Mouse (Mus musculus) hindbrain, embryonic 14.5 days (tissue): ENCODE measurements at regions not wholly inside any gene's neighbourhood (a gene's known extent, or its start where the extent isn't known, plus 50 kb on each side); places are given as distances from the start of the nearest gene placed in this dataset.

Experiments
- ATAC-seq: fragments of 200-750 bp; cut with Nextera tagmentation; 2 replicates; pipeline ENCODE4 v1.8.0; 2017; ENCODE audit warnings: moderate number of reproducible peaks, mild to moderate bottlenecking, moderate TSS enrichment, moderate library complexity; ENCODE audit not compliant: low FRiP score
- DNase-seq: peaks from one replicate; pipeline ENCODE4 v3.0.0-alpha.2; 2015; ENCODE audit warnings: low spot score
- H3K27ac ChIP-seq: fragments of 300-500 bp; sonication (generic); 2 replicates; pipeline ENCODE4 v1.5.1; 2014; ENCODE audit warnings: mild to moderate bottlenecking, moderate library complexity
- H3K27me3 ChIP-seq: fragments of 300-500 bp; sonication (generic); 2 replicates; pipeline ENCODE4 v1.6.1; 2014; ENCODE audit warnings: mild to moderate bottlenecking, low read length, mixed read lengths; ENCODE audit not compliant: control insufficient read depth, insufficient read depth
- H3K36me3 ChIP-seq: fragments of 300-500 bp; sonication (generic); replicated peaks from 2 replicates; pipeline ENCODE4 v1.6.1; 2014; ENCODE audit not compliant: control insufficient read depth, insufficient read depth
- H3K4me1 ChIP-seq: fragments of 300-500 bp; sonication (generic); replicated peaks from 2 replicates; pipeline ENCODE4 v1.6.1; 2014; ENCODE audit warnings: antibody characterized with exemption, low read length, mixed read lengths; ENCODE audit not compliant: control insufficient read depth, insufficient read depth
- H3K4me2 ChIP-seq: fragments of 300-500 bp; sonication (generic); replicated peaks from 2 replicates; pipeline ENCODE4 v1.6.1; 2014; ENCODE audit warnings: mild to moderate bottlenecking, moderate library complexity
- H3K4me3 ChIP-seq: fragments of 300-500 bp; sonication (generic); replicated peaks from 2 replicates; pipeline ENCODE4 v1.5.1; 2014; ENCODE audit warnings: mild to moderate bottlenecking, low read length
- H3K9ac ChIP-seq: fragments of 300-500 bp; sonication (generic); 2 replicates; pipeline ENCODE4 v1.6.1; 2014
- H3K9me3 ChIP-seq: fragments of 300-500 bp; sonication (generic); 2 replicates; pipeline ENCODE4 v1.6.1; 2016; ENCODE audit warnings: low read length; ENCODE audit not compliant: control insufficient read depth
- WGBS: fragments of 180-500 bp; shearing (Covaris S2); extraction: QIAGEN DNeasy Blood & Tissue Kit; methylation state at CpG from one replicate; pipeline ENCODE4 v1.1.7; 2014; 5-methylcytosine and 5-hydroxymethylcytosine counted together

DNA sequence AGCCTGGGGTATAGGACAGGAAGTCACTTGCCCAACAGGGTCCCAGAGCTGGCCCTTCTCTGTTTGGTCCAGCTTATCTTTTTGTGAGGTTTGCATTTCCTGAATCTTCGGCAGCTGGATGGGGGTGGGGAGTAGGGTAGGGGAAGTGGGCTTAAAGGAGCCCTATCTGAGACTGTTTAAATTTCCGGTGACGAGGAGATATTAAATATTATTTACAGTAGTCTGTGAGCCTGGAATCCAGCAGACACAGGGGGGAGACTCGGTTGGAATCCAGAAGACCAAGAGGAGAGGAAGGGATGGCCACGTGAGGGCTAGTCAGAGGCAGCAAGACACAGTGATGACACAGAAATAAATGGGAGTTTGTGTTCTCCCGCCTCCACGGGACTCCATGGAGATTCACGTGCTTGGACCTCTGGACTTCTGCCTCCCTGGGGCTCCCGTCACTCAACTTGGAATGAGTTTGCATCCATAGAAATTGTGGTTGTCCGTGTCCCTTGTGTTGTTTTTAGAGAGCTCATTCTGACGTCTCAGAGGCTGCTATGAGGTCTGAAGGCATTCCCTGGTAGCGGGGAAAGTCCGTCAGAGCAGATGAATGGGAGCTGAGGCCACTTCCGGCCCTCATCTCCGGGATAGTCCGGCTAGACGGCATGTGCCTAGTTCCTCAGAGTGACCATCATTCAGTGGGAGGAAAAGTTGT, 73.2 kb upstream of the Mrps10 start:
- H3K36me3 ChIP-seq, result no peaks in the 10 kb centered on the region
- no peaks in the 10 kb centered on the region for H3K27me3 ChIP-seq
- H3K4me1 ChIP-seq, result no peaks in the 10 kb centered on the region
- no peak overlapping the region for H3K27ac ChIP-seq
- ATAC-seq (no peak), DNase-seq (no peak)
- no peak overlapping the region for H3K9ac ChIP-seq
- H3K4me3 ChIP-seq, result no peak overlapping the region
- H3K4me2 ChIP-seq, result no peak overlapping the region
- WGBS, result 70% methylated on average over 17 of the region's 17 CpGs
- no peaks in the 10 kb centered on the region for H3K9me3 ChIP-seq

DNA sequence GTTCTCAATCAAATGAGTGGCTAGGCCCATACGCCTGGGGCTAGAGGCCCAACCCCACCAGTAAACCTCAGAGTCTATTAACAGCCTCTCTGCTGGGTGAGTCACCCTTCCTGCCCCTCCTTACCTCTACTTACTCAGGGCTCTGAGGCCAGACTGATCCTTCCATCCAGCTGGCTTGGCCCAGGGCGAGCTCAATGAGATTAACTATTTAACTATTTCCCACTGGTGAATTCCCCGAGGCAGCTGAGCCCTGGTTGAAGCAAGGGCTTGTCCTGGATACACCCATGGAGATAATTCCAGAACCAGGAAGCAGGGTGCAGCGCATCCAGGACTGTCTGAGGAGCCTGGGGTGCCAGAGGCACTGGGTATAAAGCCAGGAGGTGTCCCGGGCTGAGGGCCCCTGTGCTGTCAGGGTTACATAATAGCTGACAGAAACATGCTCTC, 74.6 kb upstream of the Mrps10 start:
- no peak overlapping the region for H3K27ac ChIP-seq
- no peak overlapping the region for H3K9ac ChIP-seq
- no peaks in the 10 kb centered on the region for H3K4me1 ChIP-seq
- no peaks in the 10 kb centered on the region for H3K9me3 ChIP-seq
- ATAC-seq (no peak), DNase-seq (no peak)
- H3K4me2 ChIP-seq, result no peak overlapping the region
- 62% methylated on average over 5 of the region's 5 CpGs for WGBS
- H3K27me3 ChIP-seq, result no peaks in the 10 kb centered on the region
- H3K4me3 ChIP-seq, result no peak overlapping the region
- H3K36me3 ChIP-seq, result no peaks in the 10 kb centered on the region

DNA sequence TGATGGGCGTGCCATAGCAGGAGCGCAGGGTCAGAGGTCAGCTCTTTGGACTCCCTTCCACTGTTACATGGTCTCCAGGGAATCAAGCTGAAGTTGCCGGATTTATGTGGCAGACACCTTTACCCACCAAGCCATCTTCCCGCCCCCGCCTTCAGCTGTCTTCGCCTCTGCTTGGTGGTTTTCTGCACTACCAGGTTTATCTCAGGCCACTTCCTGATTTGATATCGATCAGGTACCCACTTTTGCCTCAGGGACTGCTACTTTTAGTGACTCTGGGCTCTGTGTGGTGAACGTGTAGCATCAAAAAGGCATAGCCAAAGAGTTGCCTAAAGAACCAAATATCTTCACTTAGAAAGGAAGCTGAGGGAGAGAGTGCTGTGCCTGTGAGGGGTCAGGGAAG, 75.5 kb upstream of the Mrps10 start:
- Histone ChIP-seq H3K4me1 (no peaks in the 10 kb centered on the region), H3K9ac (no peak overlapping the region), H3K9me3 (no peaks in the 10 kb centered on the region), H3K27ac (no peak overlapping the region), H3K36me3 (peaks cover 8% of the 10 kb centered on the region; the same call in 1 of the 2 replicates), H3K4me2 (no peak overlapping the region), H3K27me3 (no peaks in the 10 kb centered on the region), H3K4me3 (no peak overlapping the region)
- no peak for DNase-seq
- ATAC-seq, result no peak
- 94% methylated on average over 8 of the region's 8 CpGs for WGBS

DNA sequence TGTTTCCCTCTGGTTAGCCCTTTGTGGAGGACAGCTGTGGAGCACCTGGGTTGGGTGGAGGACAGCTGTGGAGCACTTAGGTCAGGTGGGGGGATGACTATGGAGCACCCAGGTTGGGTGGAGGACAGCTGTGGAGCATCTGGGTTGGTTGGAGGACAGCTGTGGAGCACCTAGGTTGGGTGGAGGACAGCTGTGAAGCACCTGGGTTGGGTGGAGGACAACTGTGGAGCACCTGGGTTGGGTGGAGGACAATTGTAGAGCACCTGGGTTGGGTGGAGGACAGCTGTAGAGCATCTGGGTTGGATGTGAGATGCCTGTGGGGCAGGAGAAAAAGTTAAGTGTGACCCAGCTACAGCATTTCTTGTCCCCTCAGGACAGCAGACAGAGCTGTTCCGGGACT, 77.1 kb upstream of the Mrps10 start:
- Histone ChIP-seq H3K9me3 (no peaks in the 10 kb centered on the region), H3K9ac (no peak overlapping the region), H3K4me3 (no peak overlapping the region), H3K4me1 (no peaks in the 10 kb centered on the region), H3K36me3 (peaks cover 17% of the 10 kb centered on the region; the same call in 1 of the 2 replicates), H3K27me3 (no peaks in the 10 kb centered on the region), H3K4me2 (no peak overlapping the region), H3K27ac (no peak overlapping the region)
- DNase-seq, result no peak
- ATAC-seq, result no peak
- 96% methylated on average over 1 of the region's 1 CpGs for WGBS

DNA sequence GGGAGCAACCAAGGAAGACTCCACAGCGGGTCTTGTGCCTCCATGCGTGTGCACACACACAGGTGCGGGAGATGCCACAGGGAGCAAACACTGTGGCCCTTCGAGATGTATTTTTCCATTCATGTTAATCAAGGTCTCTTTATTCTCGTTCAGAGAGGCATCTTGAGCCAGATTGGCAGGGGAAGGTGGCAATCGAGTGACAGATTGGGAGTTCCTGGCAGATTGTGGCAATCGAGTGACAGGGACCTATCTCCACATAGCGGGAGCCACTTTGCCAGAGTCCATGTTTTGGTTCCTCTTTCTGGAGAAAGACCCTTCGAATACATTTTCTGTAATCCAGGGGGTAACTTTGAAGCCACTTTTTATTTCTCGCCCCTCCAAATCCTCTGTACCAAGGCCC, 83.1 kb upstream of the Mrps10 start:
- Histone ChIP-seq H3K36me3 (peaks cover 17% of the 10 kb centered on the region; the same call in 1 of the 2 replicates), H3K4me1 (no peaks in the 10 kb centered on the region), H3K4me3 (no peak overlapping the region), H3K9ac (no peak overlapping the region), H3K27ac (no peak overlapping the region), H3K4me2 (no peak overlapping the region), H3K27me3 (no peaks in the 10 kb centered on the region), H3K9me3 (no peaks in the 10 kb centered on the region)
- no peak for DNase-seq
- 96% methylated on average over 10 of the region's 10 CpGs for WGBS
- no peak for ATAC-seq

DNA sequence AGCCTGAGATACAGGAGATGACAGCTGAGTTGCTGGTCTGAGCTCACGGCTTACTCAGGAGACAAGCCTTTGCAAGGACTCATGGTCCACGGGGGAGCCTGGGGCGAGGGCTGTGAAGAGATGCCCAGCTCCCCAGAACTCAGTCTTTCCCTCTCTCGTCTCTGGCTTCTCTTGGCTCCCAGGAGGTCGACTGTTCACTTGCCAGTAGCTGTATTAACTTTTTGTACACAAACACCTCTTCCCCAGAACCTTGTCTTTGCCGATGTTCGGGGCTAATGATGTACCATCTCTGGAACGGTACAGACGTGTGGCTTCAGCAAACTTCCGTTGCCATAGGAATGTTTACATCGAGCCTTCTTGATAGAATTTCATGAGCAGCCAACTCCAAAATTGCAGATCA, 84.5 kb upstream of the Mrps10 start:
- no peaks in the 10 kb centered on the region for H3K9me3 ChIP-seq
- H3K27ac ChIP-seq, result peak overlapping the region; percentile 29
- DNase-seq (no peak), ATAC-seq (no peak)
- WGBS, result 84% methylated on average over 11 of the region's 11 CpGs
- peaks cover 17% of the 10 kb centered on the region; the same call in 1 of the 2 replicates for H3K36me3 ChIP-seq
- H3K4me1 ChIP-seq, result no peaks in the 10 kb centered on the region
- no peak overlapping the region for H3K4me3 ChIP-seq
- no peak overlapping the region for H3K4me2 ChIP-seq
- no peak overlapping the region for H3K9ac ChIP-seq
- no peaks in the 10 kb centered on the region for H3K27me3 ChIP-seq

DNA sequence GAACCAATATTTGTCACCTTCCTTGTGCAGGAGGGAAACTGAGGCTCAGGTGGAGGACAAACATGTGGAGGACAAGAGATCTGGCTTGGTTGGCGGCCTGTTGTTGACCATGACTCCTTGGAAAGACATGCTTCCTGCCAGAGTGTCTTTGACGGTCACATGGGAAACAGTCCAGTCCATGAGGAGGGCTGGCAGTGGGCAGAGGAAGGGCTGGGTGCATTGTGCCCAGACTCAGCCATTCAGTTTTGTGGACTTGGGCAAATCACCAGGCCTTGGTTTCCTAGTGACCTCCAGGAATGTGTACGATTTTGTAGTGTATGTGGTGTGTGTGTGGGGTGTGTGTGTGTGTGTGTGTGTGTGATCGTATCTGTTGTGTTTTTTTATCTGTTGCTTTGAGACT, 85.5 kb upstream of the Mrps10 start:
- no peak overlapping the region for H3K9ac ChIP-seq
- no peaks in the 10 kb centered on the region for H3K4me1 ChIP-seq
- H3K27me3 ChIP-seq, result no peaks in the 10 kb centered on the region
- no peak overlapping the region for H3K4me3 ChIP-seq
- no peak overlapping the region for H3K4me2 ChIP-seq
- no peaks in the 10 kb centered on the region for H3K9me3 ChIP-seq
- ATAC-seq (peak; percentile 57; the same call in 1 of the 2 replicates), DNase-seq (no peak)
- no peak overlapping the region for H3K27ac ChIP-seq
- 69% methylated on average over 4 of the region's 4 CpGs for WGBS
- peaks cover 9% of the 10 kb centered on the region; the same call in 1 of the 2 replicates for H3K36me3 ChIP-seq

DNA sequence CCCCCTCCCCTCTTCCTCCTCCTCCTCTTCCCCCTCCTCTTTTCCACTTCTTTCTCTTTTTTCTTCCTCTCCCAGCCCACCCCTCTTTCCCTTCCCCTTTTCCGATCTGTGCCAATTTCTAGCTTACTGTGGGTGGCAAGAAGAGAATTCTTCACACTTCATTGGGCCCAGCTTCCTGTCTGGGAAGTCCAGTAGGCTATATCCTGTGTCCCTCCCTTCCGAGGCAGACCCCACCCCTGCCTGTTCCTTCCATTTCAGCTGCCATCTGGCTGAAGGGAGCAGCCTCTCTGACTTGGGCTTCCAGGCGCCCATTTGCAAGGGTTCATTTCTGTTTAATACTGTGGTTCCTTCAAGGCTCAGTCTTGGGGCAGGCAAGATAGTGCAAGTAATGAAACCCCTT, 86.2 kb upstream of the Mrps10 start:
- H3K4me3 ChIP-seq, result no peak overlapping the region
- DNase-seq, result no peak
- no peak overlapping the region for H3K4me2 ChIP-seq
- WGBS, result 60% methylated on average over 3 of the region's 3 CpGs
- no peaks in the 10 kb centered on the region for H3K27me3 ChIP-seq
- 0 out of 2 replicates have a peak, but pooled peaks cover 3% of the 10 kb centered on the region for H3K36me3 ChIP-seq
- H3K9me3 ChIP-seq, result no peaks in the 10 kb centered on the region
- no peak overlapping the region for H3K9ac ChIP-seq
- ATAC-seq, result no peak
- no peaks in the 10 kb centered on the region for H3K4me1 ChIP-seq
- no peak overlapping the region for H3K27ac ChIP-seq

DNA sequence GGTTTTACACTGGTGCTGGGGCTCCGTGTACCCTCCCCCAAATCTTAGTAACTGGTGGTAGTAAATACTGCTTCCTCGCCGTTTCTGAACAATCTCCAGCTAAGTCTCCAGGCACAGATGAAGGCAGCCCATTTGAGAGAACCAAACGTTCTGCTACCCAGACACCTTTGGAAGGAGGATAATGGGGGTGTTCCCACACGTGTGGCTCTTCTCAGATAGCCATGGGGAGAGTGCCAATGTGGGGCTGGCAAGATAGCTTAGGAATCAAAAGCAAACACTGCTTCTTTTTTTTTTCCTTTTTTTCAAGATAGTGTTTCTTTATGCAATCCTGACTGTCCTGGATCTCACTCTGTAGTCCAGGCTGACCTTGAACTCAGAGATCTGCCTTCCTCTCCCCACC, 90.8 kb upstream of the Mrps10 start:
- DNase-seq, result no peak
- WGBS, result 88% methylated on average over 5 of the region's 5 CpGs

DNA sequence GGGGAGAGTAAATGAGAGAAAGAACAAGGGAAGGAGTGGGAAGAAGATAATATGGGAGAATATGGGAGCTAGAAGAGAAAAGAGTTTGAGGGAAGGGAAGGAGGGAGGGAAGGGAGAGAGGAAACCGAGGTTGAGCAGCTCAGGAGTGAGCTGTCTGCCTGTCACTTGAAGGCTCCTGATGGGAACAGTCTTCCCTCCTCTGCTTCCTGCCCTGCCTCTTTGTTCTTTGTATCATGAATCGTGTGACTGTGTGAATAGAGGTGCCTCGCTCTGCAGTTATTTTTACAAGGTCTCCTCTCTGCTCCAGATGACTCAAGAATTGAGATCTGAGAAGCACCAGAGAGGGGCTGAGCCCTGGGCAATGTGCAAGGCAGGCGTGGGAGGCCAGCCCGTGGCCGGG, 92.0 kb upstream of the Mrps10 start:
- 0 out of 2 replicates have a peak, but pooled peaks cover 4% of the 10 kb centered on the region for H3K4me1 ChIP-seq
- no peak for DNase-seq
- 64% methylated on average over 6 of the region's 6 CpGs for WGBS
- no peak overlapping the region for H3K4me3 ChIP-seq
- no peak overlapping the region for H3K9ac ChIP-seq
- H3K27me3 ChIP-seq, result no peaks in the 10 kb centered on the region
- ATAC-seq, result no peak
- H3K4me2 ChIP-seq, result no peak overlapping the region
- H3K9me3 ChIP-seq, result no peaks in the 10 kb centered on the region
- H3K36me3 ChIP-seq, result no peaks in the 10 kb centered on the region
- no peak overlapping the region for H3K27ac ChIP-seq

More for the DNA sequence above, 90.8 kb upstream of the Mrps10 start:
- no peak overlapping the region for H3K4me2 ChIP-seq
- no peak for ATAC-seq
- no peaks in the 10 kb centered on the region for H3K36me3 ChIP-seq
- no peaks in the 10 kb centered on the region for H3K27me3 ChIP-seq
- H3K4me1 ChIP-seq, result 0 out of 2 replicates have a peak, but pooled peaks cover 4% of the 10 kb centered on the region
- H3K4me3 ChIP-seq, result no peak overlapping the region
- H3K27ac ChIP-seq, result no peak overlapping the region
- H3K9ac ChIP-seq, result no peak overlapping the region
- H3K9me3 ChIP-seq, result no peaks in the 10 kb centered on the region
